Mouse (Mus musculus): ENCODE measurements around the gene Cep128. TPM values are rescaled to one million over a fixed set of nuclear protein-coding genes. Genes with fewer than 3 reads are reported as not detected.

Gene Cep128
- polyA plus RNA-seq, 1 experiment from 2014 or later, result 9.0 TPM

- Histone ChIP-seq H3K4me3 (no peak overlapping the region), H3K36me3 (no peaks in the 10 kb centered on the region), H3K9ac (no peak overlapping the region), H3K27me3 (no peaks in the 10 kb centered on the region), H3K27ac (no peak overlapping the region), H3K4me1 (no peaks in the 10 kb centered on the region), H3K9me3 (no peaks in the 10 kb centered on the region), H3K4me2 (replicated peaks) (no peak overlapping the region)
- WGBS, result 79% methylated on average over 6 of the region's 6 CpGs
- no peak for ATAC-seq (ENCODE audit: low FRiP score, low read depth)
Observed at GRCm38 (mm10) chr12:91161015-91161730, 223.0 kb downstream of the Cep128 start.

GRCm38 (mm10) chr12:91158481-91158880, 225.7 kb downstream of the Cep128 start:
- WGBS, result 50% methylated on average over 2 of the region's 2 CpGs
- no peak for ATAC-seq (ENCODE audit: low FRiP score, low read depth)
- Histone ChIP-seq H3K4me1 (no peaks in the 10 kb centered on the region), H3K4me3 (no peak overlapping the region), H3K27me3 (no peaks in the 10 kb centered on the region), H3K9me3 (no peaks in the 10 kb centered on the region), H3K4me2 (replicated peaks) (no peak overlapping the region), H3K36me3 (no peaks in the 10 kb centered on the region), H3K27ac (no peak overlapping the region), H3K9ac (no peak overlapping the region)

GRCm38 (mm10) chr12:91154052-91154451, 230.2 kb downstream of the Cep128 start:
- 84% methylated on average over 7 of the region's 7 CpGs for WGBS
- Histone ChIP-seq H3K27ac (no peak overlapping the region), H3K4me3 (no peak overlapping the region), H3K9me3 (no peaks in the 10 kb centered on the region), H3K36me3 (no peaks in the 10 kb centered on the region), H3K27me3 (no peaks in the 10 kb centered on the region), H3K9ac (no peak overlapping the region), H3K4me2 (replicated peaks) (no peak overlapping the region), H3K4me1 (no peaks in the 10 kb centered on the region)
- no peak for ATAC-seq (ENCODE audit: low FRiP score, low read depth)

- Histone ChIP-seq H3K9ac (no peak overlapping the region), H3K27ac (no peak overlapping the region), H3K4me3 (no peak overlapping the region), H3K4me1 (no peaks in the 10 kb centered on the region), H3K27me3 (no peaks in the 10 kb centered on the region), H3K4me2 (replicated peaks) (no peak overlapping the region), H3K9me3 (no peaks in the 10 kb centered on the region), H3K36me3 (no peaks in the 10 kb centered on the region)
- no peak for ATAC-seq (ENCODE audit: low FRiP score, low read depth)
- 89% methylated on average over 3 of the region's 3 CpGs for WGBS
Observed at GRCm38 (mm10) chr12:91149152-91149551, 235.1 kb downstream of the Cep128 start.

- no peaks in the 10 kb centered on the region for H3K9me3 ChIP-seq
- 87% methylated on average over 8 of the region's 8 CpGs for WGBS
- H3K27me3 ChIP-seq, result no peaks in the 10 kb centered on the region
- ATAC-seq (ENCODE audit: low FRiP score, low read depth), result no peak
- H3K4me3 ChIP-seq, result no peak overlapping the region
- no peak overlapping the region for H3K9ac ChIP-seq
- H3K4me2 ChIP-seq (replicated peaks), result no peak overlapping the region
- no peak overlapping the region for H3K27ac ChIP-seq
- H3K4me1 ChIP-seq, result no peaks in the 10 kb centered on the region
- H3K36me3 ChIP-seq, result no peaks in the 10 kb centered on the region
Observed at GRCm38 (mm10) chr12:91134740-91135517, 249.3 kb downstream of the Cep128 start.

- Histone ChIP-seq H3K4me3 (no peak overlapping the region), H3K4me2 (replicated peaks) (no peak overlapping the region), H3K27me3 (no peaks in the 10 kb centered on the region), H3K9ac (no peak overlapping the region), H3K27ac (no peak overlapping the region), H3K4me1 (no peaks in the 10 kb centered on the region), H3K9me3 (no peaks in the 10 kb centered on the region), H3K36me3 (no peaks in the 10 kb centered on the region)
- ATAC-seq (ENCODE audit: low FRiP score, low read depth), result no peak; the same call in 1 of the 2 replicates
- WGBS, result 49% methylated on average over 3 of the region's 3 CpGs
Observed at GRCm38 (mm10) chr12:91115054-91115453, 269.2 kb downstream of the Cep128 start.

GRCm38 (mm10) chr12:91103316-91103715, 280.9 kb downstream of the Cep128 start:
- Histone ChIP-seq H3K4me1 (0 out of 2 replicates have a peak, but pooled peaks cover 7% of the 10 kb centered on the region), H3K4me2 (replicated peaks) (no peak overlapping the region), H3K27ac (no peak overlapping the region), H3K9me3 (no peaks in the 10 kb centered on the region), H3K27me3 (no peaks in the 10 kb centered on the region), H3K36me3 (no peaks in the 10 kb centered on the region), H3K9ac (no peak overlapping the region), H3K4me3 (no peak overlapping the region)
- no peak for ATAC-seq (ENCODE audit: low FRiP score, low read depth)
- 77% methylated on average over 4 of the region's 4 CpGs for WGBS

GRCm38 (mm10) chr12:91097869-91098268, 286.3 kb downstream of the Cep128 start:
- Histone ChIP-seq H3K9ac (no peak overlapping the region), H3K4me2 (replicated peaks) (no peak overlapping the region), H3K36me3 (no peaks in the 10 kb centered on the region), H3K4me1 (0 out of 2 replicates have a peak, but pooled peaks cover 7% of the 10 kb centered on the region), H3K9me3 (no peaks in the 10 kb centered on the region), H3K4me3 (no peak overlapping the region), H3K27me3 (no peaks in the 10 kb centered on the region), H3K27ac (no peak overlapping the region)
- ATAC-seq (ENCODE audit: low FRiP score, low read depth), result no peak
- WGBS, result 72% methylated on average over 6 of the region's 6 CpGs

- WGBS, result 87% methylated on average over 6 of the region's 6 CpGs
- no peaks in the 10 kb centered on the region for H3K9me3 ChIP-seq
- no peak for ATAC-seq (ENCODE audit: low FRiP score, low read depth)
Observed at GRCm38 (mm10) chr12:91096197-91096596, 288.0 kb downstream of the Cep128 start.

GRCm38 (mm10) chr12:91088271-91088670, 295.9 kb downstream of the Cep128 start:
- Histone ChIP-seq H3K27me3 (no peaks in the 10 kb centered on the region), H3K4me1 (no peaks in the 10 kb centered on the region), H3K4me2 (replicated peaks) (no peak overlapping the region), H3K4me3 (no peak overlapping the region), H3K9ac (no peak overlapping the region), H3K36me3 (no peaks in the 10 kb centered on the region), H3K9me3 (no peaks in the 10 kb centered on the region), H3K27ac (no peak overlapping the region)
- ATAC-seq (ENCODE audit: low FRiP score, low read depth), result no peak
- 89% methylated on average over 4 of the region's 4 CpGs for WGBS

More at GRCm38 (mm10) chr12:91096197-91096596, 288.0 kb downstream of the Cep128 start:
- Histone ChIP-seq H3K27ac (no peak overlapping the region), H3K9ac (no peak overlapping the region), H3K27me3 (no peaks in the 10 kb centered on the region), H3K4me2 (replicated peaks) (no peak overlapping the region), H3K4me1 (no peaks in the 10 kb centered on the region), H3K4me3 (no peak overlapping the region), H3K36me3 (no peaks in the 10 kb centered on the region)

GRCm38 (mm10) chr12:91085967-91086366, 298.2 kb downstream of the Cep128 start:
- no peak overlapping the region for H3K27ac ChIP-seq
- H3K36me3 ChIP-seq, result no peaks in the 10 kb centered on the region
- H3K4me2 ChIP-seq (replicated peaks), result no peak overlapping the region
- H3K9ac ChIP-seq, result no peak overlapping the region
- no peaks in the 10 kb centered on the region for H3K9me3 ChIP-seq
- no peaks in the 10 kb centered on the region for H3K27me3 ChIP-seq
- 93% methylated on average over 9 of the region's 9 CpGs for WGBS
- no peaks in the 10 kb centered on the region for H3K4me1 ChIP-seq
- H3K4me3 ChIP-seq, result no peak overlapping the region
- ATAC-seq (ENCODE audit: low FRiP score, low read depth), result no peak

- no peak overlapping the region for H3K4me2 ChIP-seq (replicated peaks)
- WGBS, result 76% methylated on average over 5 of the region's 5 CpGs
- no peaks in the 10 kb centered on the region for H3K9me3 ChIP-seq
- no peak for ATAC-seq (ENCODE audit: low FRiP score, low read depth)
- H3K27ac ChIP-seq, result no peak overlapping the region
- no peak overlapping the region for H3K4me3 ChIP-seq
- H3K27me3 ChIP-seq, result no peaks in the 10 kb centered on the region
- no peaks in the 10 kb centered on the region for H3K36me3 ChIP-seq
- H3K9ac ChIP-seq, result no peak overlapping the region
- no peaks in the 10 kb centered on the region for H3K4me1 ChIP-seq
Observed at GRCm38 (mm10) chr12:91075600-91075999, 308.6 kb downstream of the Cep128 start.

Data from limb, embryonic 13.5 days (tissue).